Mouse (Mus musculus): ENCODE measurements at regions not wholly inside any gene's neighbourhood (a gene's known extent, or its start where the extent isn't known, plus 50 kb on each side); places are given as distances from the start of the nearest gene placed in this dataset.
"Not testable (repeated sequence)": the region's sequence is repeated elsewhere in the genome, so short reads cannot be mapped to it uniquely, and the experiment has no call there.

DNA sequence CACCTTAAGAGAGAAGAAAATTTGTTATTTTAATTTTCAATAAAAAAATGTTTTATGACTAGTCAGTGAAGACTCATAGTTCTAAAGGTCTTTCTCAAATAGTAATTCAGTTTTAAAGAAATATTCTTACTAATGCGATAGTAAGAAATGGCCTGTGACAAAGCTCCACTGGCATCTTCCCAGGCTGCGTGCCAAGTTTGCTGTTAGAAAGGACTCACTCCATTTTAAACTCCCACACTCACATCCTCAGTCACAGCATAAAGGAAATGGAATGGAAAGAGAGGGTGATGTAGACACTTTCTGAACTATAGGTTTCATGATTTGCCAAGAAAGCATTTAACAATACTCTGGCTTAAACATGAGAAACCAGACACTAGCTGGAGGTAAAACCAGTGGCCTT, 436.6 kb downstream of the Mei4 start:
- DNase-seq (ENCODE audit: low spot score in 2 of 2) = peak in 1 of 2 experiments; percentile 6

DNA sequence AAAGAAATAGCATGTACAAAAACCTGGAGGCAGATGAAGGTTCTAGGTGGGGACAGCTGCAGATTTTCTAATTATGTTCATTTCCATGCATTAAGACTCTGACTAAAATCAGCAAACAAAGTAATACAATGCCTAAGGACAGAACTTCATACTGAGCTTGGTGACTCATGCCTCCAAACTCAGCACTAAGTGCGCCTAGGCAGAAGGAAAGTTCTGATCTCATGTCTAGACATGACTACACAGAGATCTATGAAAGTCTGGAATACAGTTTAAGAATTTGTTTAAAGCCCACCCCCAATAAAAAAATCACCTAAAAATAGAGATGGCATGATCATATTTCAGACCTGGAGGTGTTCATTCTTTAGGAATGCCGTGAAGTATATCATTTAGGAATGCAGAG, 442.8 kb downstream of the Mei4 start:
- no peak for DNase-seq (ENCODE audit: low spot score in 2 of 2)

DNA sequence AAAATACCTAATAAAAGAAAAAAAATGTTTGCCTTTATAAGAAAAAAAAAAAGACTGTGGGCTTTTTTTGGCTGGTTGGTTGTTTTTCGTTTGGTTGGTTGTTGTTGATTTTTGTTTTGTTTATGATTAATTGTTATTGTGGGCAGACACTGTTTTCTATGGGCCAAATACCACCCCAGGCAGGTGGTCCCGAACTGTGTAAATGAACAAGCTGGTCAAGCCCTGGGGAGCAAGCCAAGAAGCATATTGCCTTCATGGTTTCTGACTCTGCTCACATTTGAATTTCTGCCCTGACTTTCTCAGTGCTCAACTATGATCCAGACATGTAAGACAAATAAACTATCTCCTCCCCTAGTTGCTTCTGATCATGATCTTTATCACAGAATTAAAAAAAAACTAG, 449.0 kb downstream of the Mei4 start:
- no peak for DNase-seq (ENCODE audit: low spot score in 2 of 2)

DNA sequence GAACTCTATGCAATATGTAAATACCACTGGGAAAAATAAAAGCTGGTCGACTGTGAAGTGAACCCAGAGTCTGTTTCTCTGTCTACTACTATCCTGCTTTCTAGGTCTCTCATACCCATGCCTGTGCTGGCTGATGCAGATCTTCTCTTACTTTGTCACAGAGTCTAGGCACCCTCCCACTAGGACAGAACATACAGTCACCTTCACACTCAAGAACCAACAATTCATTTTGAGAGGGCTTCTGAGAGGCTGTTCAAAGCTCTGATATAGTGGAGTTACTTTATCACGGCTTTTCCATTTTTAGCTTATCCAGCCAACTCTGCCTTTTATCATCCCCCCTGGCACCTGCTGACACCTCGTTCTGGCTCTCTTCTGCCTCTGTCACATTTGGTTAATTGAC, 477.0 kb downstream of the Mei4 start:
- no peak for DNase-seq (ENCODE audit: low spot score in 2 of 2)

DNA sequence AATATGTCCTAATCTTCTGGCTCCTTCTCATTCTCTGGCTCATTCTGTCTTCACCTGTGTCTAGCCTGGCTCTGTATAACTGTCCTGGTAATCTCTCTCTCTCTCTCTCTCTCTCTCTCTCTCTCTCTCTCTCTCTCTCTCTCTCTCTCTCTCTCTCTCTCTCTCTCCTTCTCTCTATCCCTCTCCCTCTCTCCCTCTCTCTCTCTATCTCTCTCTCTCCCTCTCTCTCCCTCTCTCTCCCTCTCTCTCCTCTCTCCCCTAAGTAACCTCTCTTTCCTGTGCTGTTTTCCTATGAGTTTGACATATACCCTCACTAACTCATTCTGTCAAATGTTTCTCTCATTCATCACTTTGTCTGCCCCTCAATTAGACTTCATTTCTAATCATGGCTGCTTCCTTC, 478.6 kb upstream of the Irak1bp1 start:
- not testable (repeated sequence) for DNase-seq (ENCODE audit: low spot score in 2 of 2)

DNA sequence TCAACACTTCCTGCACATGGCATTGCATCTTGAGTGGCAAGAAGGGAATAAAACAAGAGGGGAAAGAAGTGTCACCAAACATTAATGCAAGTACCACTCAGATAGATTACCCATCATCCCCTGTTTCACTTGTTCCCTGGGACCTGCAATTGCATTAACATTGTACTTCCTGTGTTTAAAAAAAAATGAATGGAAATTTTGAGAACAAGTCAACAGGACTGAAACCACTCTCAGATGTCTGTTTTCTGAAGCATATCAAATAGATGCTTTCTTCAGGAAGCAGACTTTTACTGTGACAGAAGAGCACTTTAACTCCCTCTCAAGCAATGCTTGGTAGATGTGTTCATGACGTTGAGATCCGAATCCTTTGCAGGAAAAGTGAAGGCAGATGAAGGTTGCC, 469.8 kb upstream of the Irak1bp1 start:
- DNase-seq (ENCODE audit: low spot score in 2 of 2) = no peak

DNA sequence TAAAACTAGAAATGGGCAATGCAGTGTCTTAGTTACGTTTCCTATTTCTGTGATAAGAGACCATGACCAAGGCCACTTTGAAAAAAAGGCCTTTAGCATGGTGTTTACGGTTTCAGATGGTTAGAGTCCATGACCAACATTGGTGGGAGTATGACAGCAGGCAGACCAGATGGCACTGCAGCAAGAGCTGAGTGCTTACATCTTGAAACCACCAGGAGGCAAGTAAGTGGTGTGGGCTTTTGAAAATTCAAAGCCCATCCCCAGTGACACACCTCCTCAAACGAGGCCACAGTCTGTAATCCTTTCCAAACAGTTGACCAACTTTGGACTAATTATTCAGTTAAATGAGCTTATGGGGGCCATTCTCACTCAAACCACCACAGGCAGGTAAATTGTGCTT, 427.0 kb upstream of the Irak1bp1 start:
- DNase-seq (ENCODE audit: low spot score in 2 of 2) = no peak

DNA sequence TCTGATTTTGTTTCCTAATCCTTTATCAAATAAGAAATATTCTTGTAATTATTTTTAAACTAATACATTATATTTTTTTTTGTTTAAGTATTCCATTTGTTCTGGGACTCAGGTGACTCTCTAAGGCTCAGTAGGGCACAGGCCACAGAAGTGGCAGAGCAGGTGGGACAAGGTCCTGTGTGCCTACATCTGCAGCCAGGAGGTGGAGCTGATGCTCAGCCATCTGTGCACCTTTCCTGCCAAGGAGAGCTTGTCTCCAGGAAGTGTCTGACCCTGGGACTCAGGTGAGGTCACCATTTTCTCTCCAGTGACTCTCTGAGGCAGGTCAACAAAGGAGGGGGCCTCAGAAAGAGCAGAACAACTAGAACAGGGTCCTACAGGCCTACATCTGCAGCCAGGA, 425.3 kb upstream of the Irak1bp1 start:
- DNase-seq (ENCODE audit: low spot score in 2 of 2) = no peak

DNA sequence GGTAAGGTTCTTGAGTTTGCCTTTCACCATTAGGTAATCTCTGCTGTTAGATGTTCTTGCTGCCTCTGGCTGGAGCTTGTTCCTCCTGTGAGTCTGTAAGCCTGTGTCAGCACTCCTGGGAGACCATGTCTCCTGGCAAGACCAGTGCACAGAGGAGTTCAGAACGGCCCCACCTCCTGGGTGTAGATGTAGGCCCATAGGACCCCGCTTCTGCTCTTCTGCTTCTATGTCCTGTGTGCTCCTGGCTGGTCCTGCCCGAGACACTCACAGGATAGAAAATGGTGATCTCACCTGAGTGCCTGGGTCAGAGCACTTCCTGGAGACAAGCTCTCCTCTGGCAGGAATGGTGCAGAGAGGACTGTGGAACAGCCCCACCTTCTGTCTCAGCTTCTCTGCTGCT, 422.2 kb upstream of the Irak1bp1 start:
- DNase-seq (ENCODE audit: low spot score in 2 of 2) = no peak

DNA sequence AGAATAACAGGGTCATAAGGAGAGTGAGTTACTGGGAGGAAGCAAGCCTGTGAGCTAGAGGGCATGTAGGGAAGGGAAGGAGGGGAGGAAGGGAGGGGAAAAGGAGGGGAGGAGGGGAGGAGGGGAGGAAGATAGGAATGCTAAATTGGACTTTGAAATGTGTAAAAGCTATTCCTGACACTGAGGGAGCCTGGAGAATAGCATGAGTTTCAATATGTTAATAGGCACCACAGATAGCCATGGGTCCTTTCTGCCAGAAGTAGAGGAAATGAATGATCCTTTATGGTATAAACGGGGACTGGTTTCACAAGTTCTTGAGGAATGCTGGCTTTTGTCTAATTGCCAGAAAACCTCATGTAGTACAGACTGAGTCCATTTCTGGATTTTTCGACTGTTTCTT, 420.4 kb upstream of the Irak1bp1 start:
- DNase-seq (ENCODE audit: low spot score in 2 of 2) = no peak

Measured in left cerebral cortex, adult 8-10 months (tissue).